Mouse (Mus musculus): ENCODE measurements around the gene Parva. TPM values are rescaled to one million over a fixed set of nuclear protein-coding genes. Genes with fewer than 3 reads are reported as not detected.

Gene Parva
- polyA plus RNA-seq, 1 experiment: 80.5 TPM

DNA sequence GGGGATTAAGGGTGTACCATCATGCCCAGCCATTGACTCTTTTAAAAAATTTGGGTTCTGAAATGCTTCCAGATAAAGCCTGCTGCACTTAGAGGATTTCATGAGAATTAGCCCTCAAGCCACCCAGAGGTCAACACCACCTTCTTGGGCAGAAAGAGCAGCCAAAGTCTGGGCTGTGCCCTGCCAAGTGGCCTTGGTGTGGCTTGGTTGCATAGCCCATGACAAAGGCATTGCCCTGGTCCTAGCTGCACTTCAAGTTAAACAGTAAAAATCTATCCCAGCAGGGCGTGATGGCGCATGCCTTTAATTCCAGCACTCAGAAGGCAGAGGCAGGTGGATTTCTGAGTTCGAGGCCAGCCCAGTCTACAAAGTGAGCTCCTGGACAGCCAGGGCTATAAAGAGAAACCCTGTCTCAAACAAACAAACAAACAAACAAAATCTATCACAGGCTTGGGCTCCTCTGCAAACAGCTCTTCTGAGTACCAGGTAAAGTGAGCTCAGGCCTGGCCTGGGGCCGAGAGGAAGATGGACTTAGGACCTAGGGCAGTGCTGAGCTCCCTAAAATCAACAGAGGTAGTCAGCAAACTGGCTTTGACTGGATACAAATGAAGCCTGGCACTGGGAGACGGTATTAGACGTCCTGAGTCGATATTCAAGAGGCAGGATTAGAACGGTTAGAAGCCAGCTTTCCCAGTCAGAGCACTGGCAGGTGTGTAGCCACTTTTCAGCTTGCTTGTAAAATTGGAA lies 22.8 kb downstream of the Parva start:
- 88% methylated on average over 8 of the region's 8 CpGs for WGBS
- no peak for DNase-seq
- TF ChIP-seq POLR2A (IDR thresholded peaks at IDR 0.05; ENCODE audit: borderline replicate concordance, extremely low read depth, low read depth, low read length): no peak
- TF ChIP-seq CTCF (IDR thresholded peaks at IDR 0.05; ENCODE audit: insufficient read depth, low read length): no peak
- Histone ChIP-seq H3K4me1 (ENCODE audit: control insufficient read depth, insufficient read depth, low read length) (peaks cover 11% of the 10 kb centered on the region), H3K4me3 (replicated peaks; ENCODE audit: extremely low read depth, low read depth, low read length) (no peak overlapping the region)

DNA sequence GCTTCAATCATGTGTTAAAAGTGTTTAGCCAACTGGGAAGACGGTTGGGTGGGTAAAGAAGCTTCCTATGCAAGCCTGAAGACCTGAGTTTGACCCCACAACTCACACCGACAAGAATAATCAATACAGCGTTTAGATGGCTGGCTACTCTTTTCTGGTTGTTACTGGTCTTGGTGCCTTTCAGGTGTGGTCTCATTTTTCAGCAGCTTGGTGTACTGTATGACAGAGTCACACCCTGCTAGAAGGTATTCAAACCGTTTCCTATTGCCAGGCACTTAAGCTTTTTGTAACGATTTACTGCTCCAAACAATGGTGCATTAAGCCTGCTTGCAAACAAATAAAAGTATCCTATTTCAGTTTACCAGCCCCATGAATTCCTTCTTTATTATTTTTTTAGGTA lies 25.2 kb downstream of the Parva start:
- 41% methylated on average over 5 of the region's 5 CpGs for WGBS
- TF ChIP-seq CTCF (IDR thresholded peaks at IDR 0.05; ENCODE audit: insufficient read depth, low read length) (no peak), POLR2A (IDR thresholded peaks at IDR 0.05; ENCODE audit: borderline replicate concordance, extremely low read depth, low read depth, low read length) (no peak)
- DNase-seq: no peak
- Histone ChIP-seq H3K4me1 (ENCODE audit: control insufficient read depth, insufficient read depth, low read length) (peaks cover 9% of the 10 kb centered on the region; the same call in 1 of the 2 replicates), H3K4me3 (replicated peaks; ENCODE audit: extremely low read depth, low read depth, low read length) (no peak overlapping the region)

DNA sequence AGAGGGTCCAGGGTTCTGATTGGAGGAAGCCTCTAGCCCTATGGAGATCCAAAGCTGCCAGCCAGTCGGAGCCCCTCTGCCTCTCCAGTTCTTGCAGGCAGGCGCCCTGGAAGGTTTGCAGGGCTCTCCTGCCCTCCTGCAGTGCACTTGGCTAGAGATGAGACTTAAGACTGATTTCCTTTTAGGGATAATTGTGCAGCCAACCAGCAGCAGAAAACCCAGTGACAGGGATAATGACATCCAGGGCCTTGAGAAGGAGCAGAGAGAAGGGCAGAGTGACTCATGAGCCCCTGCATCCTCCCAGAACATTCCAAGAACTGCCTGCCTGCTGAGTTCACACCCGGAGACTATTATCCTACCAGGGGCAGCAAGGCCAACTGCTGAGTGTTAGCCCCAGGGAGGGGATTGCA lies 26.5 kb downstream of the Parva start:
- 46% methylated on average over 3 of the region's 3 CpGs for WGBS
- H3K4me1 ChIP-seq (ENCODE audit: control insufficient read depth, insufficient read depth, low read length): peaks cover 15% of the 10 kb centered on the region
- DNase-seq: no peak
- H3K4me3 ChIP-seq (replicated peaks; ENCODE audit: extremely low read depth, low read depth, low read length): no peak overlapping the region
- TF ChIP-seq POLR2A (IDR thresholded peaks at IDR 0.05; ENCODE audit: borderline replicate concordance, extremely low read depth, low read depth, low read length) (no peak), CTCF (IDR thresholded peaks at IDR 0.05; ENCODE audit: insufficient read depth, low read length) (no peak)

DNA sequence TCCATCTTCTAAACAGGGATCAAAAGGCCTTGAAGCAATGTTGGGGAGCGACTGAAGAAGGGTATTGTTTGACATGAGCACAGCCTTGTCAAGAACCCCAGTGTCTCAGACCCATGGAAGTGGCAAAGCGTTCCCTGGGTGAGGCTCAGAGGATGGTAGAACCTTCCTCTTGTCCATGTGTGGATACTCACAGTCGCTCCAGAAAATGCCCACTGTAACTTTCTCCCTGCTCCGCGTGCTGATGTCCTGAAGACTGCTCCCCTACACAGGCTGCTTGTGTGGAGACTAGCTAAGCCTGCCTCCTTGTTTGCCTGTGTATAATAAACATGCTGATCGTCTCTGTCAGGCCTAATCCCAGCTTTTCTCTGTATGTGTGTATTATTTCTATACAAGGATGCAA lies 27.1 kb downstream of the Parva start:
- TF ChIP-seq POLR2A (IDR thresholded peaks at IDR 0.05; ENCODE audit: borderline replicate concordance, extremely low read depth, low read depth, low read length): no peak
- no peak for TF ChIP-seq CTCF (IDR thresholded peaks at IDR 0.05; ENCODE audit: insufficient read depth, low read length)
- DNase-seq: no peak
- H3K4me3 ChIP-seq (replicated peaks; ENCODE audit: extremely low read depth, low read depth, low read length): no peak overlapping the region
- WGBS: 66% methylated on average over 6 of the region's 6 CpGs
- H3K4me1 ChIP-seq (ENCODE audit: control insufficient read depth, insufficient read depth, low read length): peaks cover 15% of the 10 kb centered on the region

DNA sequence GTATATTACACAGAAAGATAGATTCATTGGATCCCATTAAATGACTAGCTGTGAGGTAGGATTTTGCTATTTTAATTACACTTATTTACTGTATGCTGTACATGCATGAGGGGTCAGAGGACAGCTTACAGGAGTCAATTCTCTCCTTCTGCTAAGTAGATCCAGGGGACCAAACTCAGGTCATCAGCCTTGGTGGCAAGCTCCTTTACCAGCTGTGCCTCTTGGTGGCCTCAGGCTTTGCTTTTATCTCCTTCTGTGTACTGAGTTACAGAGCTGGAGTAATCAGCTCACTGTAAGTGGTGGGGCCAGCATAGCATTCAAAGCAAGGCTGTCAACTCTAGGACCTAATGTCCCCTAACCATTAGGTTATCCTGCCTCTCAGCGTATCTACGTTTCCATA lies 27.6 kb downstream of the Parva start:
- DNase-seq: no peak
- no peak overlapping the region for H3K4me3 ChIP-seq (replicated peaks; ENCODE audit: extremely low read depth, low read depth, low read length)
- peaks cover 15% of the 10 kb centered on the region for H3K4me1 ChIP-seq (ENCODE audit: control insufficient read depth, insufficient read depth, low read length)
- WGBS: 84% methylated on average over 2 of the region's 2 CpGs
- TF ChIP-seq CTCF (IDR thresholded peaks at IDR 0.05; ENCODE audit: insufficient read depth, low read length) (no peak), POLR2A (IDR thresholded peaks at IDR 0.05; ENCODE audit: borderline replicate concordance, extremely low read depth, low read depth, low read length) (no peak)

DNA sequence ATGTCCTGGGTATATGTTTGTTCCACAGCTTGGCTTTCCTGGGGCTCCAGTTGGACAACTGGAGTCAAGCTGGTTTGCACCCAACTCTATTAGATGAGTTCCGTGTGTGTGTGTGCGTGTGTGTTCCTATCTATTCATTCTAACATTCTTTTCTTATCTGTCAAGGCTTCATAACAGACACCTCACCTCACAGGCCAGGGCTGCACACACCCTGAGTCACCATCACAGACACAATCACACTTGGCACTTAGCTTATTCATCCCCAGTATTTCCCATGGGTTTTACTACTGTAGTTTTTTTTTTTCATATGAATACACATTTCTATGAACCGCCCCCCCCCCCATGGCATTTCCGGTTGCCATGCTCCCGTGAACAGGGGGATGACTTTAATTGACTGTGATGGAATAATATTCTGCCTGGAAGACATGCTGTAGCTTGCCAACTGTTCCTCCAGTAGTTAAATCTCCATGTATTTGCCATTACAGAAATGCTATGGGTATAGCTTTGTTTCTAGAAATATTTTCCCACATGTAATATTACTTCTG lies 28.3 kb downstream of the Parva start:
- DNase-seq: no peak
- Histone ChIP-seq H3K4me1 (ENCODE audit: control insufficient read depth, insufficient read depth, low read length) (peaks cover 15% of the 10 kb centered on the region), H3K4me3 (replicated peaks; ENCODE audit: extremely low read depth, low read depth, low read length) (no peak overlapping the region)
- WGBS: 76% methylated on average over 5 of the region's 5 CpGs
- TF ChIP-seq POLR2A (IDR thresholded peaks at IDR 0.05; ENCODE audit: borderline replicate concordance, extremely low read depth, low read depth, low read length) (no peak), CTCF (IDR thresholded peaks at IDR 0.05; ENCODE audit: insufficient read depth, low read length) (no peak)

DNA sequence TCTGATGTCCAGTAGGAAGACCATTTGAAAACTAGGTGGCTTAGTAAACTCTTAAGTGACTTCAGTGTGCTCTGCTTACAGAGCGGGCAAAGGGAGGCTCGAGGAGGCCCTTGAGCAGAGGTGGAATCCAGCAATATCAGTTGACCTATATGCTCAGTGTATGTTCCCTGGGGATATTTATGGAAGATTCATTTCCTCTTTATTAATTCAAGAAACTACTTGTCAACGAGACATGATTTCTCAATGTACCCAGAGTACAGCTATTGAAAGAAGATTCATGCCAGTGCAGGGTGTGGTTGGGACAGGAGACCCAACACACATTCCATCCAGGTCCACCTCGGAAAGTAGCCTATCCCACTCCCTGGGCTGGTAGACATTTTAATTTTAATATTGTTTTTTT lies 30.1 kb downstream of the Parva start:
- DNase-seq: no peak
- WGBS: 67% methylated on average over 4 of the region's 4 CpGs
- H3K4me1 ChIP-seq (ENCODE audit: control insufficient read depth, insufficient read depth, low read length): peaks cover 15% of the 10 kb centered on the region
- H3K4me3 ChIP-seq (replicated peaks; ENCODE audit: extremely low read depth, low read depth, low read length): no peak overlapping the region
- TF ChIP-seq POLR2A (IDR thresholded peaks at IDR 0.05; ENCODE audit: borderline replicate concordance, extremely low read depth, low read depth, low read length) (no peak), CTCF (IDR thresholded peaks at IDR 0.05; ENCODE audit: insufficient read depth, low read length) (no peak)

DNA sequence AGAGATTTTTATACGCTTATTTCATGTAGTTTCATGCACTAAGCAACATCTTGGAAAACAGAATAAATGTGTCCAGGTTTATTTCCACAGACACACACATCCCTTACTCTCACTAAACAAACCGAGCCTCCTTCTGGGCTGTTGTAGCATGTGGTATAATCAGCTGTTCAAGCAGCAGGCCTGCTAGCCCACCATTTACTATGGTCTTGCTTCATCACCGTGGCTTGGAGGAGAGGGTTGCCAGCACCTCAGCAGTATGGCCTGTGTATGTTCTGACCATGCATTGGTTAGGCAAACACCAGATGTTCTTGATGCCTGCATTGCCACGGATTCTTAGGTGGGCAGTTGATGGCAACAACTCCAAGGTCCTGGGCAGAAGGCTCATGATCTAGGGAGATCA lies 30.6 kb downstream of the Parva start:
- TF ChIP-seq CTCF (IDR thresholded peaks at IDR 0.05; ENCODE audit: insufficient read depth, low read length) (no peak), POLR2A (IDR thresholded peaks at IDR 0.05; ENCODE audit: borderline replicate concordance, extremely low read depth, low read depth, low read length) (no peak)
- H3K4me1 ChIP-seq (ENCODE audit: control insufficient read depth, insufficient read depth, low read length): peaks cover 13% of the 10 kb centered on the region
- 85% methylated on average over 4 of the region's 4 CpGs for WGBS
- DNase-seq: no peak
- no peak overlapping the region for H3K4me3 ChIP-seq (replicated peaks; ENCODE audit: extremely low read depth, low read depth, low read length)

DNA sequence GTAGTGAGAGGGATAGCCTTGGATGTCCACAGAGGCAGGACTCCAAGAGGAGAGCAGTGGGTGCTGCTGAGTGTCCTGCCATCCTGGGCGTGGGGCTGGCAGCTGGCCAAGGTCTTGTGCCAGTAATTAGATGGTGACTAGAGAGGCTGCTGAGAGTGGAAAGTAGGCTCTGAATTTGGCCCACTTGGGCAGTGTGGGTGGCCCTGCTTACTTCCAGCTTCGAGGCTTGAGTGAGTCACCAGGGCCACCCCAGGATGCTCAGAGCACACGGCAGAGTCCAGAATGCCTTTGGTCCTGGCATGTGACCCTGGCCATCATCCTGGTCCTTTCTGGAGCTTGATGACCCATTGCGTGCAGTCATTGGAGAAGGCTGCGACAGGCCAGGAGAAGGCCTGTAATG lies 31.1 kb downstream of the Parva start:
- 49% methylated on average over 5 of the region's 5 CpGs for WGBS
- TF ChIP-seq CTCF (IDR thresholded peaks at IDR 0.05; ENCODE audit: insufficient read depth, low read length): no peak
- no peak for TF ChIP-seq POLR2A (IDR thresholded peaks at IDR 0.05; ENCODE audit: borderline replicate concordance, extremely low read depth, low read depth, low read length)
- no peak for DNase-seq
- peaks cover 13% of the 10 kb centered on the region for H3K4me1 ChIP-seq (ENCODE audit: control insufficient read depth, insufficient read depth, low read length)
- H3K4me3 ChIP-seq (replicated peaks; ENCODE audit: extremely low read depth, low read depth, low read length): no peak overlapping the region

DNA sequence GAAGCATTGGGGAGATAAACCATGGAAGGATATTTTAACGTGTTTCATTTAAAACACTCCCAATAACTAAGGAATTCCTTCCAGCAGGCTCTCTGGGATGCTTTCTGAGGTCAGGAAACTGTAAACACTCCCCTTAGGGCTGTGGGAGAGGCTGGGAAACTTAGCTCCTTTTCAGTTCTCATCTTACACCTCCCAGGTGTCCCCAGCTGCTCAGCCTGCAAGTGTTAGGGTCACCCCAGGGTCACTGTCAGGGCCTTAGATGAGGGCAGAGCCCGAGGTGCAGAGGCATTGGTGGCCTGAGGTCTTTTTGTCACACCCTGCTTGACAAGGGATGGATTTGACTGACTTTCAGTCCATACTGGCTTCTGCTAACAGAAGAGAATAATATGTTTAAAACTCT lies 35.8 kb downstream of the Parva start:
- DNase-seq: no peak
- H3K4me1 ChIP-seq (ENCODE audit: control insufficient read depth, insufficient read depth, low read length): peaks cover 14% of the 10 kb centered on the region
- 36% methylated on average over 2 of the region's 2 CpGs for WGBS
- no peak overlapping the region for H3K4me3 ChIP-seq (replicated peaks; ENCODE audit: extremely low read depth, low read depth, low read length)
- TF ChIP-seq POLR2A (IDR thresholded peaks at IDR 0.05; ENCODE audit: borderline replicate concordance, extremely low read depth, low read depth, low read length) (no peak), CTCF (IDR thresholded peaks at IDR 0.05; ENCODE audit: insufficient read depth, low read length) (no peak)

All from lung, adult 2 months (tissue).